In genomic region chr7:41499389-41500049, GRCm38 (mm10) we compare ENCODE assay signal across 8 mouse cellular contexts. TPM values are rescaled to one million over a fixed set of nuclear protein-coding genes. Genes with fewer than 3 reads are reported as not detected.
DNase-seq lines count a peak whose midpoint lies in the region; ATAC-seq lines count a peak whose summit lies in the region.

TSS of gene Gm20449 (minus strand) at chr7:41499417.
TSS of gene AW146154 (minus strand) at chr7:41499890.

- peak; percentile 99 for ATAC-seq in forebrain, embryonic 14.5 days
- ATAC-seq in neural tube, embryonic 15.5 days (ENCODE audit: low FRiP score), result peak; percentile 98

- peak within 1 kb of the TSS; percentile 58 for H3K4me3 ChIP-seq in forebrain, embryonic 14.5 days (ENCODE audit: low read depth, low read length)
- H3K4me3 ChIP-seq in neural tube, embryonic 15.5 days (replicated peaks), result peak within 1 kb of the TSS; percentile 81

- no peak within 1 kb of the TSS for H3K27ac ChIP-seq in forebrain, embryonic 14.5 days (ENCODE audit: low read depth, low read length)
- H3K27ac ChIP-seq in neural tube, embryonic 15.5 days (replicated peaks), result peak within 1 kb of the TSS; percentile 80

- H3K27me3 ChIP-seq in forebrain, embryonic 14.5 days (replicated peaks; ENCODE audit: control insufficient read depth, insufficient read depth, low read length), result no peaks in the 10 kb centered on the region
- H3K27me3 ChIP-seq in neural tube, embryonic 15.5 days (replicated peaks), result no peaks in the 10 kb centered on the region

- DNase-seq in ES-CJ7 (ENCODE audit: low read depth, low spot score), result peak; percentile 95
- DNase-seq in cerebellum, adult 11 months, result peak; percentile 96
- peak; percentile 97 for DNase-seq in forebrain, embryonic 14.5 days (ENCODE audit: low spot score)
- DNase-seq in heart, postnatal 14 days, result peak; percentile 98 to 99
- DNase-seq in layer of hippocampus, adult 11-12 months (ENCODE audit: low spot score), result peak; percentile 99
- peak; percentile 98 for DNase-seq in lung, adult 18-20 months
- DNase-seq in testis, postnatal 14 days (ENCODE audit: low spot score), result peak; percentile 96

- peak within 1 kb of the TSS; percentile 57 for H3K9ac ChIP-seq in forebrain, embryonic 14.5 days (ENCODE audit: low read length)
- H3K9ac ChIP-seq in neural tube, embryonic 15.5 days (replicated peaks), result peak within 1 kb of the TSS; percentile 62

- H3K4me2 ChIP-seq in forebrain, embryonic 14.5 days (ENCODE audit: low read length), result peak within 1 kb of the TSS; percentile 75
- H3K4me2 ChIP-seq in neural tube, embryonic 15.5 days, result peak within 1 kb of the TSS; percentile 85

- H3K4me1 ChIP-seq in forebrain, embryonic 14.5 days (ENCODE audit: control insufficient read depth, insufficient read depth, low read length), result no peaks in the 10 kb centered on the region
- peaks cover 10% of the 10 kb centered on the region; the same call in 1 of the 2 replicates for H3K4me1 ChIP-seq in neural tube, embryonic 15.5 days

- under 1% methylated on average over 18 of the region's 18 CpGs for WGBS in forebrain, embryonic 14.5 days
- WGBS in neural tube, embryonic 15.5 days, result under 1% methylated on average over 18 of the region's 18 CpGs

- intact Hi-C loops in heart, postnatal 14 days (cut with DNase I), result loop anchor here (5.0 to 10.0 kb wide), 4 partner anchors 107 to 1785 kb away; partner anchors contain the start of genes AI987944, Zfp141 and Zfp788

- 0 out of 2 replicates have a peak, but pooled peaks cover 2% of the 10 kb centered on the region for H3K9me3 ChIP-seq in forebrain, embryonic 14.5 days (replicated peaks; ENCODE audit: control insufficient read depth, low read length)
- H3K9me3 ChIP-seq in neural tube, embryonic 15.5 days (replicated peaks), result no peaks in the 10 kb centered on the region

- H3K36me3 ChIP-seq in forebrain, embryonic 14.5 days (ENCODE audit: control insufficient read depth, insufficient read depth, low read length), result no peaks in the 10 kb centered on the region
- H3K36me3 ChIP-seq in neural tube, embryonic 15.5 days, result peaks cover 6% of the 10 kb centered on the region

RNA-seq across cellular contexts. Expression of gene Gm20449, which starts in this region (rescaled TPM):
- polyA plus RNA-seq in forebrain, embryonic 14.5 days (2014; fragmentation: Nextera tagmentation; extraction: Ambion mirVana), result 0.10 TPM in 1 of 2 replicates, not detected in the other
- total RNA-seq in heart, postnatal 14 days (2021), result under 1 TPM; 0.10 to 0.12 TPM
- polyA plus RNA-seq in neural tube, embryonic 15.5 days (2015; fragmentation: Nextera tagmentation; extraction: Ambion mirVana), result 0.09 and 0.20 TPM in 2 replicates

RNA-seq across cellular contexts. Expression of gene AW146154, which starts in this region (rescaled TPM):
- polyA plus RNA-seq in forebrain, embryonic 14.5 days (2014; fragmentation: Nextera tagmentation; extraction: Ambion mirVana), result 5.1 and 5.2 TPM in 2 replicates
- total RNA-seq in heart, postnatal 14 days (2021), result 1 to 10 TPM; 5.8 to 6.4 TPM
- polyA plus RNA-seq in neural tube, embryonic 15.5 days (2015; fragmentation: Nextera tagmentation; extraction: Ambion mirVana), result 4.4 and 6.2 TPM in 2 replicates
